Mouse (Mus musculus): ENCODE data around the gene Eomes. TPM values are rescaled to one million over a fixed set of nuclear protein-coding genes. Genes with fewer than 3 reads are reported as not detected.

Gene Eomes
- polyA plus RNA-seq, 1 experiment: 6.0 TPM

DNA sequence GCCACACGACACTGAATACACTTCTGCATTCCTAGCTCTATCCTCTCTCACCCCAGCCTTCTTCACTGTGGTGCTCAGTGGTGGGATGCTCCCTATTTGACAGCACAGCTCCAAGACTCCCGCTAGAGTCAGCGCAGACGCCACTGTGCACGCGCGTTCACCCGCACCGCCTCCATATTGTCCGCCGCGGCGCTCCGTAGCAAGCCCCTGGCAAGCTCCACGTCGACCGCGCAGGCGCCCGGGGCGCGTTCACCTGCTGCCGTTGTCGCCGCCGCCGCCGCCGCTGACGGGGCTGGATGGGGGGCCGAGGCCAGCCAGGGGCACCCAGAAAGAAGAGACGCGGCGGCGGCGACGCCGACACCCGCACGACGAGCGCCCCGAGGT lies 28.0 kb downstream of the Eomes start, which contains the start of gene Golga4:
Gene Golga4, plus strand, starts transcription at position 248 of the 384 bp plus-strand sequence.
- WGBS: 1% methylated on average over 35 of the region's 43 CpGs
- Histone ChIP-seq H3K4me3 (ENCODE audit: extremely low read depth, insufficient read depth, insufficient read length) (peak within 1 kb of the TSS; percentile 91), H3K36me3 (ENCODE audit: control insufficient read depth, insufficient read depth, low read length) (no peaks in the 10 kb centered on the region), H3K4me1 (ENCODE audit: control insufficient read depth, insufficient read depth, insufficient read length) (peaks cover 2% of the 10 kb centered on the region; the same call in 1 of the 2 replicates), H3K27ac (ENCODE audit: insufficient read depth, low read length) (peak within 1 kb of the TSS; percentile 23; the same call in 1 of the 2 replicates), H3K27me3 (ENCODE audit: control insufficient read depth, insufficient read depth, low read length) (no peaks in the 10 kb centered on the region)
- TF ChIP-seq POLR2A (IDR thresholded peaks at IDR 0.05; ENCODE audit: low read depth, low read length): no peak
- TF ChIP-seq CTCF (IDR thresholded peaks at IDR 0.05; ENCODE audit: extremely low read depth, insufficient read depth, insufficient read length, insufficient replicate concordance): no peak
- DNase-seq (ENCODE audit: low read depth in 1 of 2, low spot score in 2 of 2): peak; percentile 50 to 90

DNA sequence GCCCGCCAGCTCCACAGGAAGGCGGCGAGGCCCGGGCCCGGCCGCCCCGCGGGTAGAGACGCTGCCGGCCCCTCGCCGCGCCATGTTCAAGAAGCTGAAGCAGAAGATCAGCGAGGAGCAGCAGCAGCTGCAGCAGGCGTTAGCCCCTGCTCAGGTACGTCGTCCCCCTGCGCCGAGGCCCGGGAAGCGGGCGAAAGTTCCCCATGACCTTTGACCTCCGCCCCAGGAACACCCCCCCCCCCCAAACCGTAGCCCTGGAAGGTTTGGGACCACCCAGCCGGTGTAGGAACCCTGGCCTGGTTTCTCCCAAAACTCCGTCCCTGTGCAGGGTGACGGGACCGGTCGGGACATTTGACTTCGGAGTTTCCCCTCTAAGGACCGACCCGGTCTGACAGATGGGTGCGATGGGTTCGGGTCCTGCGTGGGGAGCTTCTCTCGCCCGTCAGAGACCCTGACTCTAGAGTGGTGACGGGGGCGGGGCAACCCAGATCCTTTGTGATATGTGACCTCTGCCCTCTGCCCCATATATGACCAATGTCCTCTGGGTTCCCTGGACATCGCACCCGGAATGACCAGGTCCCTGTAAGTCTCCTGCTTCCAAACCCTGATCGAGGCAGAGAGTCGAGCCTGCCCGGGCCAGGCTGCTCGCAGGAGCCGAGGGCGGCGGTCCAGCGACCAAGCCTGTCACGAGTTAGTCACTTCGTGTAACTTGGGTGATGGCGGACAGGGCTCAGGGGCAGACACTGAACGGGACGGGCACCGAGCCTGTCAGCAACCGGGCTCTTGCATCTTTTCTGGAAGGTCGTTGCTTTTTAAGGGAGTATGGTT lies 28.6 kb downstream of the Eomes start:
- under 1% methylated on average over 57 of the region's 57 CpGs for WGBS
- Histone ChIP-seq H3K4me1 (ENCODE audit: control insufficient read depth, insufficient read depth, insufficient read length) (peaks cover 2% of the 10 kb centered on the region; the same call in 1 of the 2 replicates), H3K27me3 (ENCODE audit: control insufficient read depth, insufficient read depth, low read length) (no peaks in the 10 kb centered on the region), H3K36me3 (ENCODE audit: control insufficient read depth, insufficient read depth, low read length) (no peaks in the 10 kb centered on the region), H3K4me3 (ENCODE audit: extremely low read depth, insufficient read depth, insufficient read length) (peak overlapping the region; percentile 91), H3K27ac (ENCODE audit: insufficient read depth, low read length) (peak overlapping the region; percentile 23; the same call in 1 of the 2 replicates)
- TF ChIP-seq CTCF (IDR thresholded peaks at IDR 0.05; ENCODE audit: extremely low read depth, insufficient read depth, insufficient read length, insufficient replicate concordance): no peak
- no peak for TF ChIP-seq POLR2A (IDR thresholded peaks at IDR 0.05; ENCODE audit: low read depth, low read length)
- DNase-seq (ENCODE audit: low read depth in 1 of 2, low spot score in 2 of 2): no peak

DNA sequence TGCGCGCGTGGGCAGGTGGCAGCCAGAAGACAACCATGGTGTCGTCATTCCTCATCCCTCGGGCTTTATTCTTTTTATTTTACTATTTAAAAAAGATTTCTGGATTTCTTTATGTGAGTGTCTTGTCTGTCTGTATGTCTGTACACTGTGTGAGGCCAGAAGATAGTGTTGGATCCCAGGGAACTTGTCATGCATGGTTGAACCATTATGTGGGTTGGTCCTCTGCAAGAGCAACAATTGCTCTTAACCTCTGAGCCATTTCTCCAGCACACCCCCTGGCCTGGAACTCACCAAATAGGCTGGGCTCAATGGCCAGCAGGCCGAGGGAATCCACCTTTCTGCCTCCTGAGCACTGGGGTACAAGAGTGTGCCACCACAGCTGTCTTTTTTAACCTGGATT lies 29.5 kb downstream of the Eomes start:
- H3K4me1 ChIP-seq (ENCODE audit: control insufficient read depth, insufficient read depth, insufficient read length): peaks cover 4% of the 10 kb centered on the region
- no peaks in the 10 kb centered on the region for H3K27me3 ChIP-seq (ENCODE audit: control insufficient read depth, insufficient read depth, low read length)
- no peak for TF ChIP-seq POLR2A (IDR thresholded peaks at IDR 0.05; ENCODE audit: low read depth, low read length)
- no peak for TF ChIP-seq CTCF (IDR thresholded peaks at IDR 0.05; ENCODE audit: extremely low read depth, insufficient read depth, insufficient read length, insufficient replicate concordance)
- no peaks in the 10 kb centered on the region; the same call in 1 of the 2 replicates for H3K36me3 ChIP-seq (ENCODE audit: control insufficient read depth, insufficient read depth, low read length)
- H3K4me3 ChIP-seq (ENCODE audit: extremely low read depth, insufficient read depth, insufficient read length): no peak overlapping the region
- WGBS: 82% methylated on average over 6 of the region's 6 CpGs
- no peak for DNase-seq (ENCODE audit: low read depth in 1 of 2, low spot score in 2 of 2)
- H3K27ac ChIP-seq (ENCODE audit: insufficient read depth, low read length): no peak overlapping the region

- no peak for TF ChIP-seq CTCF (IDR thresholded peaks at IDR 0.05; ENCODE audit: extremely low read depth, insufficient read depth, insufficient read length, insufficient replicate concordance)
- no peak for TF ChIP-seq POLR2A (IDR thresholded peaks at IDR 0.05; ENCODE audit: low read depth, low read length)
- WGBS: 87% methylated on average over 7 of the region's 7 CpGs
- no peak overlapping the region for H3K27ac ChIP-seq (ENCODE audit: insufficient read depth, low read length)
- H3K4me3 ChIP-seq (ENCODE audit: extremely low read depth, insufficient read depth, insufficient read length): no peak overlapping the region
- no peak for DNase-seq (ENCODE audit: low read depth in 1 of 2, low spot score in 2 of 2)
- H3K36me3 ChIP-seq (ENCODE audit: control insufficient read depth, insufficient read depth, low read length): no peaks in the 10 kb centered on the region; the same call in 1 of the 2 replicates
- H3K4me1 ChIP-seq (ENCODE audit: control insufficient read depth, insufficient read depth, insufficient read length): peaks cover 5% of the 10 kb centered on the region
- no peaks in the 10 kb centered on the region for H3K27me3 ChIP-seq (ENCODE audit: control insufficient read depth, insufficient read depth, low read length)
Observed at GRCm38 (mm10) chr9:118508601-118509000, 30.6 kb downstream of the Eomes start.

- Histone ChIP-seq H3K4me3 (ENCODE audit: extremely low read depth, insufficient read depth, insufficient read length) (no peak overlapping the region), H3K27me3 (ENCODE audit: control insufficient read depth, insufficient read depth, low read length) (no peaks in the 10 kb centered on the region), H3K36me3 (ENCODE audit: control insufficient read depth, insufficient read depth, low read length) (peaks cover 7% of the 10 kb centered on the region), H3K27ac (ENCODE audit: insufficient read depth, low read length) (no peak overlapping the region), H3K4me1 (ENCODE audit: control insufficient read depth, insufficient read depth, insufficient read length) (peaks cover 5% of the 10 kb centered on the region)
- DNase-seq (ENCODE audit: low read depth in 1 of 2, low spot score in 2 of 2): no peak
- 88% methylated on average over 15 of the region's 15 CpGs for WGBS
- TF ChIP-seq POLR2A (IDR thresholded peaks at IDR 0.05; ENCODE audit: low read depth, low read length) (no peak), CTCF (IDR thresholded peaks at IDR 0.05; ENCODE audit: extremely low read depth, insufficient read depth, insufficient read length, insufficient replicate concordance) (no peak)
Observed at GRCm38 (mm10) chr9:118510941-118511690, 33.1 kb downstream of the Eomes start.

GRCm38 (mm10) chr9:118512681-118513233 lies 34.7 kb downstream of the Eomes start:
- WGBS: 37% methylated on average over 3 of the region's 3 CpGs
- DNase-seq (ENCODE audit: low read depth in 1 of 2, low spot score in 2 of 2): no peak
- peaks cover 5% of the 10 kb centered on the region for H3K4me1 ChIP-seq (ENCODE audit: control insufficient read depth, insufficient read depth, insufficient read length)
- no peak overlapping the region for H3K27ac ChIP-seq (ENCODE audit: insufficient read depth, low read length)
- no peak overlapping the region for H3K4me3 ChIP-seq (ENCODE audit: extremely low read depth, insufficient read depth, insufficient read length)
- H3K27me3 ChIP-seq (ENCODE audit: control insufficient read depth, insufficient read depth, low read length): no peaks in the 10 kb centered on the region
- TF ChIP-seq CTCF (IDR thresholded peaks at IDR 0.05; ENCODE audit: extremely low read depth, insufficient read depth, insufficient read length, insufficient replicate concordance) (no peak), POLR2A (IDR thresholded peaks at IDR 0.05; ENCODE audit: low read depth, low read length) (no peak)
- H3K36me3 ChIP-seq (ENCODE audit: control insufficient read depth, insufficient read depth, low read length): peaks cover 7% of the 10 kb centered on the region

Data from spleen, adult 2 months (tissue).